Mouse (Mus musculus): ENCODE data around the gene Fam83e. TPM values are rescaled to one million over a fixed set of nuclear protein-coding genes. Genes with fewer than 3 reads are reported as not detected.

The Fam83e gene
- polyA plus RNA-seq, 1 experiment, result 0.48 TPM

DNA sequence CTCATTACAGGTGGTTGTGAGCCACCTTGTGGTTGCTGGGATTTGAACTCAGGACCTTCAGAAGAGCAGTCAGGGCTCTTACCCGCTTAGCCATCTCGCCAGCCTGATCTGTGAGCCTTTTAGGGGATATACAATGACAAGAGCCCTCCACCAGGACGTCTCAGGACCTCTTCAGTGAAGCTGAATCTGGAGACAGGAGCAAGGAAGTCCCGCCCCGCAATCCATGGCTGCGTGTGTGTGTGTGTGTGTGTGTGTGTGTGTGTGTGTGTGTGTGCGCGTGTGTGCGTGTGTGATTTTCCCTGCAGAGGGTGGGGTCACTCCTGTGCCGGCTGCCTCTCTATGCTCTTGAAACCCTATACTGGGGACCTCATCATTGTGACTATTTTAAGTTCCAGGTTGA is 18.8 kb downstream of the Fam83e start:
- H3K79me2 ChIP-seq (ENCODE audit: control insufficient read depth, insufficient read depth), result no peaks in the 10 kb centered on the region
- H3K36me3 ChIP-seq (ENCODE audit: control insufficient read depth, insufficient read depth), result no peaks in the 10 kb centered on the region
- H3K4me3 ChIP-seq (ENCODE audit: insufficient read depth, poor library complexity, severe bottlenecking), result no peak overlapping the region
- no peaks in the 10 kb centered on the region for H3K27me3 ChIP-seq (ENCODE audit: control insufficient read depth, insufficient read depth, insufficient read length)
- no peak overlapping the region for H3ac ChIP-seq (ENCODE audit: control insufficient read depth, insufficient read length, low read depth)
- no peaks in the 10 kb centered on the region for H3K79me3 ChIP-seq (ENCODE audit: low read depth)
- TF ChIP-seq MYOD1 (IDR thresholded peaks at IDR 0.05; ENCODE audit: control insufficient read depth, insufficient read length, low read depth), result no peak
- no peak for TF ChIP-seq USF1 (IDR thresholded peaks at IDR 0.05; ENCODE audit: low read depth)
- TF ChIP-seq FOSL1 (IDR thresholded peaks at IDR 0.05; ENCODE audit: insufficient read depth, low read length, poor library complexity, severe bottlenecking), result no peak
- no peak for TF ChIP-seq MYOG (IDR thresholded peaks at IDR 0.05; ENCODE audit: control insufficient read depth, extremely low read depth, insufficient read length)
- TF ChIP-seq CTCF (IDR thresholded peaks at IDR 0.05; ENCODE audit: control insufficient read depth, insufficient read depth, insufficient read length), result no peak
- no peak for TF ChIP-seq CEBPB (IDR thresholded peaks at IDR 0.05; ENCODE audit: low read depth)
- no peak for TF ChIP-seq MAX (IDR thresholded peaks at IDR 0.05)

DNA sequence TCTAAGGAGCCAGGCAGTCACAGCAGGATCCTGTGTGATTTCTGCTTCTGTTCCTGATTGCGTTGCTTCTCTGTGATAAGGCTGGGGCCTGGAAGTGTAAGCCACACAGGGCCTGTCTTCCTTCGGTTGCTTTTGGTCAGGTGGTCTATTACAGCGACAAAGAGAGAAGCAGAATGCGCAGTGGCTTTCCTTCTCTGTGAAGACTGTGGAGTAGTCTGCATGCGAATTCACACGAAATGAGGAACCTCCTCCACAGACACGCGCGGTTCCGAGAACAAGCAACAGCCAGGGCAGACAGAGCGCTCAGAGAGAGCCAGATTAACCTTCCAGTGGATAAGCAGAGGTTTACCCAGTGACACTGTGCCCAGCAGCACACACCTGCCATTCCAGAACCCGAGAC is 20.3 kb downstream of the Fam83e start:
- TF ChIP-seq MYOG (IDR thresholded peaks at IDR 0.05; ENCODE audit: control insufficient read depth, extremely low read depth, insufficient read length), result no peak
- TF ChIP-seq MYOD1 (IDR thresholded peaks at IDR 0.05; ENCODE audit: control insufficient read depth, insufficient read length, low read depth), result no peak
- no peak for TF ChIP-seq FOSL1 (IDR thresholded peaks at IDR 0.05; ENCODE audit: insufficient read depth, low read length, poor library complexity, severe bottlenecking)
- TF ChIP-seq CTCF (IDR thresholded peaks at IDR 0.05; ENCODE audit: control insufficient read depth, insufficient read depth, insufficient read length), result no peak
- no peak for TF ChIP-seq CEBPB (IDR thresholded peaks at IDR 0.05; ENCODE audit: low read depth)
- no peak for TF ChIP-seq USF1 (IDR thresholded peaks at IDR 0.05; ENCODE audit: low read depth)
- no peak for TF ChIP-seq MAX (IDR thresholded peaks at IDR 0.05)
- Histone ChIP-seq H3K36me3 (ENCODE audit: control insufficient read depth, insufficient read depth) (no peaks in the 10 kb centered on the region), H3ac (ENCODE audit: control insufficient read depth, insufficient read length, low read depth) (no peak overlapping the region), H3K79me3 (ENCODE audit: low read depth) (no peaks in the 10 kb centered on the region), H3K27me3 (ENCODE audit: control insufficient read depth, insufficient read depth, insufficient read length) (no peaks in the 10 kb centered on the region), H3K4me3 (ENCODE audit: insufficient read depth, poor library complexity, severe bottlenecking) (no peak overlapping the region), H3K79me2 (ENCODE audit: control insufficient read depth, insufficient read depth) (no peaks in the 10 kb centered on the region)

DNA sequence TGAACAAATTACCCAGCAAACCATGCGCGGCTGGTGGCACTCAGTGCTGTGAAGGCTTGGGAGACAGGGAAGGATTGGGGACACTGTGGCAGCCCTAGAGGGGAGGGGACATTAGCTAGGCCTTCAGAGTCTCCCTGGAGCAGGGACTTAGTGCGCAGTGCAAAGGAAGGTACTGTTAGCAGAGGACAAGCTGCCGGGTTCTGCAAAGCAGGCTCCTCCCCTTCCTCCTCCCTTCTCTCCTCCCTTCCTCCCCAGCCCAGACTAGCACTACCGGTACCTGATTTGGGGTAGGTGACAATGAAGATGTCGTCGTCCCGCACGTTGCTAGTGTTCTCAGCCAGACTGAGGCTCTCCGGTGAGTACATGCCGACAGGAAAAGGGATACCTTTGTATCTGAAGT is 20.8 kb downstream of the Fam83e start:
- H3K4me3 ChIP-seq (ENCODE audit: insufficient read depth, poor library complexity, severe bottlenecking), result no peak overlapping the region
- H3K27me3 ChIP-seq (ENCODE audit: control insufficient read depth, insufficient read depth, insufficient read length), result no peaks in the 10 kb centered on the region
- H3K79me2 ChIP-seq (ENCODE audit: control insufficient read depth, insufficient read depth), result no peaks in the 10 kb centered on the region
- H3ac ChIP-seq (ENCODE audit: control insufficient read depth, insufficient read length, low read depth), result no peak overlapping the region
- TF ChIP-seq CEBPB (IDR thresholded peaks at IDR 0.05; ENCODE audit: low read depth), result no peak
- no peak for TF ChIP-seq MYOD1 (IDR thresholded peaks at IDR 0.05; ENCODE audit: control insufficient read depth, insufficient read length, low read depth)
- TF ChIP-seq USF1 (IDR thresholded peaks at IDR 0.05; ENCODE audit: low read depth), result no peak
- TF ChIP-seq FOSL1 (IDR thresholded peaks at IDR 0.05; ENCODE audit: insufficient read depth, low read length, poor library complexity, severe bottlenecking), result no peak
- TF ChIP-seq MAX (IDR thresholded peaks at IDR 0.05), result no peak
- H3K36me3 ChIP-seq (ENCODE audit: control insufficient read depth, insufficient read depth), result no peaks in the 10 kb centered on the region
- H3K79me3 ChIP-seq (ENCODE audit: low read depth), result no peaks in the 10 kb centered on the region

- Histone ChIP-seq H3K4me3 (ENCODE audit: insufficient read depth, poor library complexity, severe bottlenecking) (no peak overlapping the region), H3ac (ENCODE audit: control insufficient read depth, insufficient read length, low read depth) (no peak overlapping the region), H3K79me2 (ENCODE audit: control insufficient read depth, insufficient read depth) (no peaks in the 10 kb centered on the region), H3K36me3 (ENCODE audit: control insufficient read depth, insufficient read depth) (no peaks in the 10 kb centered on the region), H3K27me3 (ENCODE audit: control insufficient read depth, insufficient read depth, insufficient read length) (no peaks in the 10 kb centered on the region), H3K79me3 (ENCODE audit: low read depth) (no peaks in the 10 kb centered on the region)
- TF ChIP-seq CTCF (IDR thresholded peaks at IDR 0.05; ENCODE audit: control insufficient read depth, insufficient read depth, insufficient read length), result peak; percentile 38
- peak; percentile 39 for TF ChIP-seq FOSL1 (IDR thresholded peaks at IDR 0.05; ENCODE audit: insufficient read depth, low read length, poor library complexity, severe bottlenecking)
- no peak for TF ChIP-seq MYOG (IDR thresholded peaks at IDR 0.05; ENCODE audit: control insufficient read depth, extremely low read depth, insufficient read length)
- TF ChIP-seq MAX (IDR thresholded peaks at IDR 0.05), result peak; percentile 62
- no peak for TF ChIP-seq USF1 (IDR thresholded peaks at IDR 0.05; ENCODE audit: low read depth)
- TF ChIP-seq MYOD1 (IDR thresholded peaks at IDR 0.05; ENCODE audit: control insufficient read depth, insufficient read length, low read depth), result peak; percentile 68
- no peak for TF ChIP-seq CEBPB (IDR thresholded peaks at IDR 0.05; ENCODE audit: low read depth)
Measured at GRCm38 (mm10) chr7:45742338-45742737, 21.3 kb downstream of the Fam83e start.

GRCm38 (mm10) chr7:45744387-45744786 is 23.4 kb downstream of the Fam83e start:
- no peaks in the 10 kb centered on the region for H3K79me3 ChIP-seq (ENCODE audit: low read depth)
- no peak overlapping the region for H3K4me3 ChIP-seq (ENCODE audit: insufficient read depth, poor library complexity, severe bottlenecking)
- no peaks in the 10 kb centered on the region for H3K27me3 ChIP-seq (ENCODE audit: control insufficient read depth, insufficient read depth, insufficient read length)
- H3ac ChIP-seq (ENCODE audit: control insufficient read depth, insufficient read length, low read depth), result no peak overlapping the region
- no peaks in the 10 kb centered on the region for H3K36me3 ChIP-seq (ENCODE audit: control insufficient read depth, insufficient read depth)
- no peaks in the 10 kb centered on the region for H3K79me2 ChIP-seq (ENCODE audit: control insufficient read depth, insufficient read depth)
- TF ChIP-seq MYOD1 (IDR thresholded peaks at IDR 0.05; ENCODE audit: control insufficient read depth, insufficient read length, low read depth), result no peak
- no peak for TF ChIP-seq MAX (IDR thresholded peaks at IDR 0.05)
- no peak for TF ChIP-seq CTCF (IDR thresholded peaks at IDR 0.05; ENCODE audit: control insufficient read depth, insufficient read depth, insufficient read length)
- no peak for TF ChIP-seq CEBPB (IDR thresholded peaks at IDR 0.05; ENCODE audit: low read depth)
- TF ChIP-seq USF1 (IDR thresholded peaks at IDR 0.05; ENCODE audit: low read depth), result no peak
- TF ChIP-seq MYOG (IDR thresholded peaks at IDR 0.05; ENCODE audit: control insufficient read depth, extremely low read depth, insufficient read length), result no peak
- TF ChIP-seq FOSL1 (IDR thresholded peaks at IDR 0.05; ENCODE audit: insufficient read depth, low read length, poor library complexity, severe bottlenecking), result no peak

DNA sequence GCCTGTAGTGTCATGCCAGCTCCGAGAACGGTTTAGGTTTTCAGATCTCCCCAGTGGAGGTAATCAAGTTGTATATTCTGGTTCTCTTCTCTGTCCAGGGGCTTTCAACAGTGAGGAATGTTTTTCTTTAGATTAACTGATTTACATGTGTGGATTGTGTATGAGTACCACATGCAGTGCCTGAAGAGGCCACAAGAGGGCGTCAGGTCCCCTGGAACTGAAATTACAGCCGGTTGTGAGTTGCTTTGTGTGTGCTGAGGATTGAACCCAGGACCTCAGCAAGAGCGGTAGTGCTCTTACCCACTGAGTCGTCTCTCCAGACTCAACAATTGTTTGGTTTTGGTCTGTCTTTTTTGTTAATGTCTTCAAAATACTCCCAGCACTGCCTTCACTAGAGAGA is 25.5 kb downstream of the Fam83e start:
- Histone ChIP-seq H3K27me3 (ENCODE audit: control insufficient read depth, insufficient read depth, insufficient read length) (no peaks in the 10 kb centered on the region), H3K79me2 (ENCODE audit: control insufficient read depth, insufficient read depth) (no peaks in the 10 kb centered on the region), H3ac (ENCODE audit: control insufficient read depth, insufficient read length, low read depth) (no peak overlapping the region), H3K36me3 (ENCODE audit: control insufficient read depth, insufficient read depth) (no peaks in the 10 kb centered on the region), H3K4me3 (ENCODE audit: insufficient read depth, poor library complexity, severe bottlenecking) (no peak overlapping the region), H3K79me3 (ENCODE audit: low read depth) (no peaks in the 10 kb centered on the region)
- TF ChIP-seq USF1 (IDR thresholded peaks at IDR 0.05; ENCODE audit: low read depth), result no peak
- no peak for TF ChIP-seq CTCF (IDR thresholded peaks at IDR 0.05; ENCODE audit: control insufficient read depth, insufficient read depth, insufficient read length)
- no peak for TF ChIP-seq CEBPB (IDR thresholded peaks at IDR 0.05; ENCODE audit: low read depth)
- TF ChIP-seq MYOG (IDR thresholded peaks at IDR 0.05; ENCODE audit: control insufficient read depth, extremely low read depth, insufficient read length), result no peak
- no peak for TF ChIP-seq FOSL1 (IDR thresholded peaks at IDR 0.05; ENCODE audit: insufficient read depth, low read length, poor library complexity, severe bottlenecking)
- TF ChIP-seq MYOD1 (IDR thresholded peaks at IDR 0.05; ENCODE audit: control insufficient read depth, insufficient read length, low read depth), result no peak
- TF ChIP-seq MAX (IDR thresholded peaks at IDR 0.05), result no peak
